10 mouse cellular contexts compared by ENCODE assay signal in the genomic region with DNA sequence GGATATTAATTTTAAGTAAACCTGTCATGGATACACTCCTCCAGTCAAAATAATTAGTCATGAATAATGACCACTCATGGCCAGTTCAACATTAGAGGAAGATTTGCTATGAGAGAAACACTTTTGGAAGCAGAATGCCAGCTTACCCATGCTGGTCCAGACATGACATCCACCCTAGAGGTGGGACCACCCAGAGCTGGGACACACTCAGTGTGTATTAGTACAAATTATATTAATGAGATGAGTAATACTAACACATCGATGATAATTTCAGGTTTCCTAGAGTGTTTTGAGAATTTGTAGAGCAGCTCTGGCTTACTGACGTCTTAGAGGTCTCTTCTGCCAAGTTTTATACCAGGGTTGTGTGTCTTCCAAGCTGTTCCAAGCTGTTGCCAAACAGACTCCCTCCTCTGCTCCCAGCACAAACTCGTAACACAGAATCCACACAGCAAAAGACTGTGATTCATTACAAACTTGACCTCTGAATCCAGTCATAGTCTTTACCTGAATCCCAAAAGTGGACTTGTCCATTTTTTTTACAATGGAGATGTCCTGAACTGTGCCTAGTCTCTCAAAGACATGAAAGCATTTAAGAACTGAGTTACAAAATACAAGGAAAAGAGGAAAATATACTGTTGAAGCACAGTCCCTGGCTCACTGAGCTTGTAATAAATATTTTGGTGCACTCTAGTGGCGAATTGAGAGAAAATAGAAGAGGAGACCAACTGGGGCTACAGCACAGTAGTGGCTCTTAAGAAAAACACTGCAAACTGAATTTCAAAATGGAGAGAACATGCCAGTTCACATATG. TPM values are rescaled to one million over a fixed set of nuclear protein-coding genes. Genes with fewer than 3 reads are reported as not detected.
A peak's percentile ranks its signal among the peaks of the same experiment; 100 is the strongest.
DNase-seq lines count a peak whose midpoint lies in the region; ATAC-seq and TF ChIP-seq lines count a peak whose summit lies in the region.
"Had no signal": no experiment of that assay in that cellular context is flagged by ENCODE, and none has a peak within 500 bp of the region (broad histone marks: within the 10 kb centered on the region; RNA-seq: fewer than 3 reads in every experiment).

No protein-coding gene starts in this region.

- TF ChIP-seq CTCF in lung, embryonic 14.5 days (IDR thresholded peaks at IDR 0.05; ENCODE audit: low read depth) = 0 out of 2 replicates have a peak, but pooled peaks have one; percentile 5

- 54% methylated on average over 4 of the region's 4 CpGs for WGBS in embryonic facial prominence, embryonic 11.5 days
- WGBS in embryonic facial prominence, embryonic 10.5 days = 59% methylated on average over 4 of the region's 4 CpGs
- 49% methylated on average over 4 of the region's 4 CpGs for WGBS in lung, embryonic 14.5 days
- 54% methylated on average over 4 of the region's 4 CpGs for WGBS in hindbrain, embryonic 14.5 days

- no peak for ATAC-seq in embryonic facial prominence, embryonic 11.5 days (replicated peaks; ENCODE audit: insufficient number of reproducible peaks, low FRiP score, low TSS enrichment, low read depth)
- ATAC-seq in lung, embryonic 14.5 days (ENCODE audit: insufficient read depth) = no peak
- ATAC-seq in hindbrain, embryonic 14.5 days (ENCODE audit: low FRiP score) = peak; percentile 86; the same call in 1 of the 2 replicates

- H3K4me1 ChIP-seq in embryonic facial prominence, embryonic 11.5 days (ENCODE audit: control insufficient read depth, insufficient read depth, low read length) = no peaks in the 10 kb centered on the region
- no peaks in the 10 kb centered on the region for H3K4me1 ChIP-seq in embryonic facial prominence, embryonic 10.5 days
- no peaks in the 10 kb centered on the region for H3K4me1 ChIP-seq in lung, embryonic 14.5 days (ENCODE audit: insufficient read depth)
- H3K4me1 ChIP-seq in hindbrain, embryonic 14.5 days (replicated peaks; ENCODE audit: control insufficient read depth, insufficient read depth, low read length) = no peaks in the 10 kb centered on the region

- no peak overlapping the region for H3K9ac ChIP-seq in embryonic facial prominence, embryonic 11.5 days (replicated peaks; ENCODE audit: low read length)
- H3K9ac ChIP-seq in lung, embryonic 14.5 days = no peak overlapping the region
- H3K9ac ChIP-seq in hindbrain, embryonic 14.5 days = no peak overlapping the region
- H3K9ac ChIP-seq: liver, embryonic 14.5 days had no signal

- H3K27me3 ChIP-seq in embryonic facial prominence, embryonic 11.5 days (ENCODE audit: control insufficient read depth, insufficient read depth, low read length) = no peaks in the 10 kb centered on the region
- H3K27me3 ChIP-seq in embryonic facial prominence, embryonic 10.5 days (replicated peaks; ENCODE audit: low read depth, poor library complexity, severe bottlenecking) = no peaks in the 10 kb centered on the region
- no peaks in the 10 kb centered on the region for H3K27me3 ChIP-seq in lung, embryonic 14.5 days (ENCODE audit: insufficient read depth, low read length)
- H3K27me3 ChIP-seq in hindbrain, embryonic 14.5 days (ENCODE audit: control insufficient read depth, insufficient read depth, low read length) = no peaks in the 10 kb centered on the region

- intact Hi-C loops in heart, postnatal 36 days (cut with DNase I) = loop anchor here (5.0 kb wide), 1 partner anchor 198 kb away; no protein-coding TSS in a partner anchor

- no peak overlapping the region for H3K4me3 ChIP-seq in embryonic facial prominence, embryonic 11.5 days (ENCODE audit: low read depth, low read length)
- H3K4me3 ChIP-seq in embryonic facial prominence, embryonic 10.5 days = no peak overlapping the region
- no peak overlapping the region for H3K4me3 ChIP-seq in lung, embryonic 14.5 days (ENCODE audit: low read depth, low read length)
- no peak overlapping the region for H3K4me3 ChIP-seq in hindbrain, embryonic 14.5 days (replicated peaks; ENCODE audit: low read length)

- H3K4me2 ChIP-seq in embryonic facial prominence, embryonic 11.5 days (ENCODE audit: low read depth, low read length) = no peak overlapping the region
- H3K4me2 ChIP-seq in lung, embryonic 14.5 days = no peak overlapping the region
- H3K4me2 ChIP-seq in hindbrain, embryonic 14.5 days (replicated peaks) = no peak overlapping the region

- no peaks in the 10 kb centered on the region for H3K36me3 ChIP-seq in embryonic facial prominence, embryonic 11.5 days (replicated peaks; ENCODE audit: control insufficient read depth, insufficient read depth, low read depth, low read length)
- H3K36me3 ChIP-seq in embryonic facial prominence, embryonic 10.5 days (replicated peaks) = no peaks in the 10 kb centered on the region
- no peaks in the 10 kb centered on the region for H3K36me3 ChIP-seq in lung, embryonic 14.5 days (ENCODE audit: insufficient read depth)
- H3K36me3 ChIP-seq in hindbrain, embryonic 14.5 days (replicated peaks; ENCODE audit: control insufficient read depth, insufficient read depth) = no peaks in the 10 kb centered on the region

- H3K27ac ChIP-seq in embryonic facial prominence, embryonic 11.5 days (replicated peaks; ENCODE audit: low read depth, low read length) = no peak overlapping the region
- no peak overlapping the region for H3K27ac ChIP-seq in embryonic facial prominence, embryonic 10.5 days (replicated peaks)
- H3K27ac ChIP-seq in lung, embryonic 14.5 days (ENCODE audit: low read depth) = no peak overlapping the region
- H3K27ac ChIP-seq in hindbrain, embryonic 14.5 days = peak overlapping the region; percentile 32
- H3K27ac ChIP-seq: liver, embryonic 14.5 days had no signal

- DNase-seq in embryonic facial prominence, embryonic 11.5 days (ENCODE audit: low spot score) = peak; percentile 37
- no peak for DNase-seq in embryonic facial prominence, embryonic 10.5 days (ENCODE audit: low spot score)
- peak; percentile 15 for DNase-seq in lung, embryonic 14.5 days
- DNase-seq in lung, postnatal 36 days = no peak
- DNase-seq in hindbrain, embryonic 14.5 days (ENCODE audit: low spot score) = peak; percentile 77
- peak; percentile 33 for DNase-seq in retina, postnatal 1 day
- DNase-seq in heart, postnatal 36 days = no peak
- DNase-seq in lung, postnatal 25 days (ENCODE audit: low spot score) = no peak
- DNase-seq: cerebellum, adult 18-20 months had no signal

- no peaks in the 10 kb centered on the region for H3K9me3 ChIP-seq in embryonic facial prominence, embryonic 11.5 days (replicated peaks; ENCODE audit: control insufficient read depth, low read length)
- no peaks in the 10 kb centered on the region for H3K9me3 ChIP-seq in embryonic facial prominence, embryonic 10.5 days
- no peaks in the 10 kb centered on the region for H3K9me3 ChIP-seq in lung, embryonic 14.5 days (ENCODE audit: low read depth, low read length)
- H3K9me3 ChIP-seq in hindbrain, embryonic 14.5 days (ENCODE audit: control insufficient read depth, low read length) = no peaks in the 10 kb centered on the region

RNA-seq across cellular contexts. Expression of a gene that starts 46.1 kb away (rescaled TPM):
- 51.2 and 60.9 TPM in 2 replicates for polyA plus RNA-seq in embryonic facial prominence, embryonic 11.5 days (2014; fragmentation: Nextera tagmentation; extraction: Ambion mirVana)
- polyA plus RNA-seq in embryonic facial prominence, embryonic 10.5 days (2016; fragmentation: Nextera tagmentation; extraction: Ambion mirVana) = 28.2 and 30.1 TPM in 2 replicates
- polyA plus RNA-seq in lung, embryonic 14.5 days (2014; fragmentation: Nextera tagmentation; extraction: Ambion mirVana) = 18.2 and 20.6 TPM in 2 replicates
- 14.3 and 14.4 TPM in 2 replicates for polyA plus RNA-seq in hindbrain, embryonic 14.5 days (2014; fragmentation: Nextera tagmentation; extraction: Ambion mirVana)
- total RNA-seq in heart, postnatal 36 days (2021) = 1 to 10 TPM; 4.1 to 4.9 TPM

RNA-seq across cellular contexts. Expression of a gene that starts 46.4 kb away (rescaled TPM):
- 15.1 and 16.8 TPM in 2 replicates for polyA plus RNA-seq in embryonic facial prominence, embryonic 11.5 days (2014; fragmentation: Nextera tagmentation; extraction: Ambion mirVana)
- 10.0 and 10.1 TPM in 2 replicates for polyA plus RNA-seq in embryonic facial prominence, embryonic 10.5 days (2016; fragmentation: Nextera tagmentation; extraction: Ambion mirVana)
- polyA plus RNA-seq in lung, embryonic 14.5 days (2014; fragmentation: Nextera tagmentation; extraction: Ambion mirVana) = 12.0 and 15.6 TPM in 2 replicates
- polyA plus RNA-seq in hindbrain, embryonic 14.5 days (2014; fragmentation: Nextera tagmentation; extraction: Ambion mirVana) = 11.1 and 11.7 TPM in 2 replicates
- total RNA-seq in heart, postnatal 36 days (2021) = 1 to 10 TPM; 1.9 to 2.3 TPM

Comparison
In these comparisons a context has a peak if more than half of its experiments do, and no peak if none do; other contexts are left out.
1. DNase-seq: peak in embryonic facial prominence, embryonic 11.5 days (single experiment), lung, embryonic 14.5 days (single experiment), hindbrain, embryonic 14.5 days (single experiment) and retina, postnatal 1 day (single experiment); none in embryonic facial prominence, embryonic 10.5 days (single experiment), lung, postnatal 36 days (single experiment), heart, postnatal 36 days (0 of 2) and lung, postnatal 25 days (single experiment).